Mouse (Mus musculus) forebrain, embryonic 12.5 days (tissue): ENCODE measurements around the gene Arl8a. TPM values are rescaled to one million over a fixed set of nuclear protein-coding genes. Genes with fewer than 3 reads are reported as not detected.

Source experiments
- ATAC-seq: fragments of 200-750 bp; cut with Nextera tagmentation; 2 replicates; pipeline ENCODE4 v1.8.0; 2017; ENCODE audit warnings: moderate TSS enrichment; ENCODE audit not compliant: low FRiP score
- H3K27ac ChIP-seq: fragments of 300-500 bp; sonication (generic); 2 replicates; pipeline ENCODE4 v1.5.1; 2016; ENCODE audit warnings: mild to moderate bottlenecking
- H3K27me3 ChIP-seq: fragments of 300-500 bp; sonication (generic); 2 replicates; pipeline ENCODE4 v1.6.1; 2016; ENCODE audit warnings: mild to moderate bottlenecking
- H3K36me3 ChIP-seq: fragments of 300-500 bp; sonication (generic); replicated peaks from 2 replicates; pipeline ENCODE4 v1.6.1; 2016; ENCODE audit warnings: mild to moderate bottlenecking
- H3K4me1 ChIP-seq: fragments of 300-500 bp; sonication (generic); 2 replicates; pipeline ENCODE4 v1.6.1; 2016
- H3K4me2 ChIP-seq: fragments of 300-500 bp; sonication (generic); 2 replicates; pipeline ENCODE4 v1.6.1; 2016; ENCODE audit warnings: mild to moderate bottlenecking, moderate library complexity
- H3K4me3 ChIP-seq: fragments of 300-500 bp; sonication (generic); replicated peaks from 2 replicates; pipeline ENCODE4 v1.5.1; 2016; ENCODE audit warnings: mild to moderate bottlenecking
- H3K9ac ChIP-seq: fragments of 300-500 bp; sonication (generic); 2 replicates; pipeline ENCODE4 v1.6.1; 2016; ENCODE audit warnings: mild to moderate bottlenecking
- H3K9me3 ChIP-seq: fragments of 300-500 bp; sonication (generic); 2 replicates; pipeline ENCODE4 v1.6.1; 2016
- WGBS: fragments of 180-500 bp; shearing (Covaris S2); methylation state at CpG from one replicate; pipeline ENCODE4 v1.1.7; 2016; 5-methylcytosine and 5-hydroxymethylcytosine counted together
- polyA plus RNA-seq: library from polyadenylated mRNA; unstranded; fragments of >200 nt; fragmentation: Nextera tagmentation; extraction: Ambion mirVana; gene quantifications from 2 replicates; pipeline ENCODE4 v1.2.1, GENCODE M21; 2016

Gene Arl8a
- polyA plus RNA-seq, 1 experiment from 2014 or later: 113 TPM

DNA sequence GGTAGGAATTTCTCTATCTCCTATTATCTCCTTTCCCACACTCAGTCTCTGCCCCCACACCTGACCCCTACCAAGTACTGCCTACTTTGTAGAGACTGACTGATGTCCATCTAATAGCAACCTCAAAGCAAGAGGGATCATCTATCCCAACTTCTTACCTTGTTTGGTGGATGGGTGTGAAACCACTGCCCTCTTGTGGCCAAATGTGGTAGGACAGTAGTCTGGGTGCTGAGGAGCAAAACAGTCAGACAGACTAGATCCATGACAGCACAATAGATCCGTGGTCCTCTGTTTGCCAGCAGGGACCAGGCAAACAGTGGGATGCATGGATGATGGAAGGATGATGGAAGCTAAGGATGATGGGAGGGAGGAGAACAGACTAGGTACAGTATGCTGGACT, 10.1 kb upstream of the Arl8a start:
- H3K4me2 ChIP-seq: no peak overlapping the region
- no peaks in the 10 kb centered on the region for H3K36me3 ChIP-seq
- peaks cover 4% of the 10 kb centered on the region; the same call in 1 of the 2 replicates for H3K27me3 ChIP-seq
- H3K9me3 ChIP-seq: no peaks in the 10 kb centered on the region
- 6% methylated on average over 1 of the region's 1 CpGs for WGBS
- no peaks in the 10 kb centered on the region for H3K4me1 ChIP-seq
- H3K27ac ChIP-seq: no peak overlapping the region
- H3K4me3 ChIP-seq: no peak overlapping the region
- ATAC-seq: peak; percentile 60
- H3K9ac ChIP-seq: no peak overlapping the region

DNA sequence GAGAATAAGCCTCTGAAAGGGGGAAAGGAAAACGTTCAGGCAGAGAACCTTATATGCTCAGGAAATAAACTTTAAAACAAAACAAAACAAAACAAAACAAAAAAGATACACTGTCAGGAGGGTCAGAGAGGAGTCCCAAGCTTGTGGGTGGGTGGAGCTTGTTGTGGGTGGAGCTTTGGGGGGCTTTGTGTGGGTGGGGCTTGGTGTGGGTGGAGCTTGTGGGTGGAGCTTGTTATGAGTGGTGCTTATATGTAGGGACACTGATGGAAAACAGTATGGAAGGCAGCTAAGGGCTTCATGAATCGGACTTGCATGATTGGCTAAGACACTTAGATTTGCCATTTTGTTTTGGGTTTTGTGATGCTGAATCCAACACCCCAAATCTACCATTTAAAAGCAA, 6.7 kb upstream of the Arl8a start:
- H3K27me3 ChIP-seq: peaks cover 21% of the 10 kb centered on the region
- H3K36me3 ChIP-seq: no peaks in the 10 kb centered on the region
- no peaks in the 10 kb centered on the region for H3K9me3 ChIP-seq
- H3K4me3 ChIP-seq: no peak overlapping the region
- no peak overlapping the region for H3K9ac ChIP-seq
- ATAC-seq: no peak
- no peaks in the 10 kb centered on the region for H3K4me1 ChIP-seq
- no peak overlapping the region for H3K4me2 ChIP-seq
- WGBS: 76% methylated on average over 2 of the region's 2 CpGs
- no peak overlapping the region for H3K27ac ChIP-seq

DNA sequence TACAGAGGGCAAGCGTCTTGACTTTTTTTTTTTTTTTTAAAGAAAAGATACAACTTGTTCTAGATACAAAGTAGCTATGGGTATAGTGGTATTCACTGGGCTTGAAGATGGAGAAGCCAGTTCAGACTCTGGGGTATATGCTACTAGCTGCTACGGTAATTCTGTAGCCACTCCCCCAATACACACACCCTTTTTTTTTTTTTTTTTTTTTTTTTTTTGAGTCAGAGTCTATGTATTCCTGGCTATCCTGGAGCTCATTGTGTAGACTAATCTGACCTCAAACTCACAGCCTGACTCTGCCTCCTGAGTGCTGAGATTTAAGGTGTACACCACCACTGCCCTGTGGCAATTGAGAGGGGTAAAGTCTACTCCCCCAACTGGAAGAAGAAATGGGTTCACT, 4.2 kb upstream of the Arl8a start:
- Histone ChIP-seq H3K27ac (no peak overlapping the region), H3K4me1 (peaks cover 4% of the 10 kb centered on the region), H3K4me3 (no peak overlapping the region), H3K9me3 (no peaks in the 10 kb centered on the region), H3K36me3 (no peaks in the 10 kb centered on the region), H3K9ac (no peak overlapping the region), H3K4me2 (no peak overlapping the region), H3K27me3 (peaks cover 21% of the 10 kb centered on the region)
- WGBS: 87% methylated on average over 2 of the region's 2 CpGs
- ATAC-seq: no peak

DNA sequence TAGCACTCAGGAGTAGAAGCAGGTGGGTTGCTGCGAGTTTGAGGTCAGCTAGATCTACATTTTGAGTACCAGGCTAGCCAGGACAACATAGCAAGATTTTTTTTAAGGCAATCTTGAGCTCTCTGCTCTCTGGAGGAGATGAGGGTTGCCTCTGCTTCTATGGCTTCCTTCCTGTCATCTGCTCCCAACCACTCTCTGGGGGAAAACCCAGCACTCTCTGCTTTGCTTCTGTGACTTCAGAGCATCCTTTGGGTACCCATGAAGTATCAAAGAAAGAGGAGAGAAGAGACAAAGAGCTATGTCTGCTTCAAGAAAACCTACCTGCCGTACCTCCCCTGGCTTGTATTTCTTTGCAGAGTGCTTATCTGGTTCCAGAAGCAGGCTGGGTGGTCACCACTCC, 2.7 kb upstream of the Arl8a start:
- H3K9me3 ChIP-seq: no peaks in the 10 kb centered on the region
- no peak overlapping the region for H3K4me2 ChIP-seq
- no peak overlapping the region for H3K4me3 ChIP-seq
- H3K27ac ChIP-seq: no peak overlapping the region
- WGBS: 78% methylated on average over 2 of the region's 2 CpGs
- H3K36me3 ChIP-seq: no peaks in the 10 kb centered on the region
- no peak overlapping the region for H3K9ac ChIP-seq
- H3K27me3 ChIP-seq: peaks cover 20% of the 10 kb centered on the region
- H3K4me1 ChIP-seq: peaks cover 18% of the 10 kb centered on the region
- no peak for ATAC-seq

DNA sequence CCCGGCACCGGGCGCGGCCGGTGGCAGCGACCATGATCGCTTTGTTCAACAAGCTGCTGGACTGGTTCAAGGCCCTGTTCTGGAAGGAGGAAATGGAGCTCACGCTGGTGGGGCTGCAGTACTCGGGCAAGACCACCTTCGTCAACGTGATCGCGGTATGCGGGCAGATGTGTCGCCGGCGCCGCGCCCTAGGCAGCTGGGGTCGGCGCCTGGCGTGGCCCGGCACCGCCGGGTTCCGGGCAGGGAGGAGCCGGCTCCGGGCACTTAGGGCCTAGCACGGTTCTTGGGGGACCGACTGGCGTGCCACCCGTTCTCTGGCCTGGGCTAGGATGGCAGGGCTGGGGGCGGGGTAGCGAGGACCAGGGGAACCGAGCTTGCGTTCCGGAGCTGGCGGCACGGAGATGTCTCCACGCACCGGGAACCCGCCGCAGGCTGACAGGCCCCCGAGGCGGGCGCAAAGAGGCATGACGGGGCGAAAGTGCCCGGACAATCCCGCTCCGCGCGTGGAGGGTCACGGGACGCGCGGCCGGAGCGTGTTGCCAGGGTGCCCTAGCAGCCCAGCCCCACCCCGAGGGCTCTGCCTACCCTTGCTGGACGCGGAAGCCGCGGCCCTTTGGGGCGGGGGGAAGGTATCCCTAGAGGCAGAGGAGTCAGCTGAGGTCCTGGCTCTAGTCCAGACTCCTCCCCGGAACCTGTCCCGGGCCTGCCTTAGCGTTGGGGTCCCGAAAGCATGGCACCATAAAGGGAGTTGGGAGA, 500 bp downstream of the Arl8a start:
- under 1% methylated on average over 69 of the region's 69 CpGs for WGBS
- peaks cover 2% of the 10 kb centered on the region; the same call in 1 of the 2 replicates for H3K36me3 ChIP-seq
- H3K4me3 ChIP-seq: peak overlapping the region; percentile 95
- H3K4me1 ChIP-seq: peaks cover 25% of the 10 kb centered on the region
- peak overlapping the region; percentile 89 for H3K27ac ChIP-seq
- H3K4me2 ChIP-seq: peak overlapping the region; percentile 76
- peak overlapping the region; percentile 92 for H3K9ac ChIP-seq
- H3K9me3 ChIP-seq: no peaks in the 10 kb centered on the region
- peaks cover 17% of the 10 kb centered on the region for H3K27me3 ChIP-seq
- ATAC-seq: peak; percentile 70

DNA sequence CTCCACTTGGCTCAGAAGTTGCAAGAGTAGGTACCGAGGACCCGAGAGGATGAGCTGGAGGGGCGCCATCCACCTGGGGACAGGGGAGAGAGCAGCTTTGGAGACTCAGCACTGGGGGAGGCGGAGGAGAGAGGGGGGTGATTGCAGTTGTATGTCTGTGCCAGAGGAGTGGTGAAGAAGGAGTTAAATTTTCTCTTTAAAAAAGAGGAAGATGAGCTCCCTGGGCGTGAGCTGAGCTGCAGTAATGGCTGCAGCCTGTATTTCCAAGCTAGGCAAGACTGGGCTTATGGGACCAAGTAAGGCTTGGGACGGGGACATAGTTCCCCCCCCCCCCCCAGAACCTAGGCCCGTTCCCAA, 1.1 kb downstream of the Arl8a start:
- Histone ChIP-seq H3K9ac (peak overlapping the region; percentile 92), H3K27me3 (peaks cover 17% of the 10 kb centered on the region), H3K4me1 (peaks cover 29% of the 10 kb centered on the region), H3K36me3 (peaks cover 6% of the 10 kb centered on the region), H3K4me2 (peak overlapping the region; percentile 76), H3K27ac (peak overlapping the region; percentile 89), H3K4me3 (peak overlapping the region; percentile 95), H3K9me3 (no peaks in the 10 kb centered on the region)
- WGBS: under 1% methylated on average over 7 of the region's 7 CpGs
- peak; percentile 47; the same call in 1 of the 2 replicates for ATAC-seq

DNA sequence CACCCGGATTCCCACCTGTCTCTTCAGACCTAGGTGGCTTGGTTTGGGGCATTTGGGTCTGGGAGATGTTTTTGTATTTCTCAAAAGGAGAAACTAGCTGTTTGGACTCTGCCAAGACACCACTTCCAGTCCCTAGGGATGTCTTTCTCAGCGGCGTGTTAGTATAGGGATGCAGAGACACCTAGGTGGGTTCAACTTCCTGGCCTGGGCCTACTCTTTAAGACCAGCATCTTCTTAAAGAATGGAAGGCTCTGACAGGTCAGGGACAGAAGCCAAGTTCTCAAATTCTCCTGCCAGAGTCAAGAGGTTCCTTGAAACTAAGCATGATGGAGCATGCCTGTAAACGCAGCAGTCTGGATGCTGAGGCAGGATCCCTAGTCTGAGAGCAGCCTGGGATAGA, 1.9 kb downstream of the Arl8a start:
- 83% methylated on average over 4 of the region's 4 CpGs for WGBS
- ATAC-seq: no peak
- Histone ChIP-seq H3K4me1 (peaks cover 29% of the 10 kb centered on the region), H3K36me3 (peaks cover 6% of the 10 kb centered on the region), H3K4me3 (peak overlapping the region; percentile 95), H3K9ac (peak overlapping the region; percentile 92; the same call in 1 of the 2 replicates), H3K27ac (no peak overlapping the region), H3K27me3 (peaks cover 10% of the 10 kb centered on the region), H3K4me2 (peak overlapping the region; percentile 76), H3K9me3 (no peaks in the 10 kb centered on the region)

DNA sequence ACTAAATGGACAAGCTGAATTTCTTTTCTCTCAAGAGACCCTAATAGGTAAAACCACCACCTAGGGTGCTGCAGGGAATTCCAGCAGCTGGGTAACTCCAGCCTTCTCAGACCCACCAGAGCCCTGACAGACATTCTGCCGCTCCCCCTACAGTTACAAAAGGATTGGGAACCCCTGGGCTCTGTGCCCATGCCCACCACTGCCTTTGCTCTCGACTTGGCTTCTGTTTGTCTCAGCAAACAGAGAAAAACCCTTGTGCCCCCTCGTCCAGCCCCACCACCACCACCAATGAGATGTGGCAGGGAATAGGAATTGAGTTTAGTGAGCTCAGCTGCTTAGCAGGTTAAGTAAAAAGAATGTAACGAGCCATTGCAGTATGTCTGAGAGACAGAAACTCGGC, 2.4 kb downstream of the Arl8a start:
- ATAC-seq: no peak
- H3K9ac ChIP-seq: no peak overlapping the region
- peak overlapping the region; percentile 50; the same call in 1 of the 2 replicates for H3K27ac ChIP-seq
- peak overlapping the region; percentile 95 for H3K4me3 ChIP-seq
- H3K4me1 ChIP-seq: peaks cover 32% of the 10 kb centered on the region
- H3K27me3 ChIP-seq: peaks cover 5% of the 10 kb centered on the region
- no peaks in the 10 kb centered on the region for H3K9me3 ChIP-seq
- 58% methylated on average over 5 of the region's 5 CpGs for WGBS
- H3K36me3 ChIP-seq: peaks cover 6% of the 10 kb centered on the region
- H3K4me2 ChIP-seq: peak overlapping the region; percentile 76

DNA sequence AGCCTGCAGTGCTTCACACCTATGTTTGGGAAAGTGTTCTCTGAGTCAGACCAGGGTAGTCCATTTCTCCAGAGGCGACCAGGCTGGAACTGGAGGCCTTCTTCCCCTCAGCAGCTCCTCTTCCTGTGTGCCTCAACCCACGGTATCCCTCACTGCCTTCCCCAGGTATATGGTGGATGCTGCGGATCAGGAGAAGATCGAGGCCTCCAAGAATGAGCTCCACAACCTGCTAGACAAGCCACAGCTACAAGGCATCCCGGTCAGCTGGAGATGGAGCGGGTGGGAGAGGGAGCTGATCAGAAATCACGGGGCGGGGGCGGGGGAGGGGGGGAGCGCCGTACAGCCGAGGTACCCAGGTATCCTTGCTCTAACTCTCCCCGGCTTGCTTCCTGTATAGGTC, 7.4 kb downstream of the Arl8a start:
- Histone ChIP-seq H3K4me2 (peak overlapping the region; percentile 51), H3K9ac (peak overlapping the region; percentile 48), H3K4me1 (peaks cover 30% of the 10 kb centered on the region), H3K4me3 (peak overlapping the region; percentile 25), H3K27ac (peak overlapping the region; percentile 92), H3K27me3 (no peaks in the 10 kb centered on the region), H3K36me3 (peaks cover 28% of the 10 kb centered on the region), H3K9me3 (no peaks in the 10 kb centered on the region)
- WGBS: 13% methylated on average over 13 of the region's 13 CpGs
- no peak; the same call in none of the 2 replicates for ATAC-seq

DNA sequence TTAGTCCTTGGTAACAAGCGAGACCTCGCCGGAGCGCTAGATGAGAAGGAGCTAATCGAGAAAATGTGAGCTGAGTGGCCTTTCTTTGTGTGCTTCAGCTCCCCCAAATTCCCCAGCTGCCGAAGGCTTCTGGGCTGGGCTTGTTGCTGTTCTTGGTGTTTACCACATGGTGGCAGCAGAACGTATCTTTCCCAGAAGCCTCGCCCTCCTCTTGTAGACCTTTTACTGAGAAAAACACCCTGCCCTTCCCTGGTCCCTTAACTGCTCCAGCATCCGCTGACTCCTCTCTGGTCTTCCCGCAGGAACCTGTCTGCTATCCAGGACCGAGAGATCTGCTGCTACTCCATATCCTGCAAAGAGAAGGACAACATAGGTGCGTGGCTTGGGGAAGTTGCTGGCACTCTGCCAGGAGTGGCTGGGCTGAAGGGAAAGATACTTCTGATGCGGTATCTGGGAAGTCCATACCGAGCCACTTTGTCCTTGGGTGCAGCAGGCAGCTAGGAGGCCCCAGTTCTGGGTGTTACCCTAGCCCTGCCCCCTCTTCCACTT, 7.9 kb downstream of the Arl8a start:
- peak; percentile 60 for ATAC-seq
- Histone ChIP-seq H3K36me3 (peaks cover 28% of the 10 kb centered on the region), H3K4me1 (peaks cover 32% of the 10 kb centered on the region), H3K9me3 (no peaks in the 10 kb centered on the region), H3K4me2 (peak overlapping the region; percentile 51), H3K9ac (peak overlapping the region; percentile 48), H3K27ac (peak overlapping the region; percentile 92), H3K27me3 (no peaks in the 10 kb centered on the region), H3K4me3 (peak overlapping the region; percentile 25)
- WGBS: 3% methylated on average over 14 of the region's 14 CpGs

DNA sequence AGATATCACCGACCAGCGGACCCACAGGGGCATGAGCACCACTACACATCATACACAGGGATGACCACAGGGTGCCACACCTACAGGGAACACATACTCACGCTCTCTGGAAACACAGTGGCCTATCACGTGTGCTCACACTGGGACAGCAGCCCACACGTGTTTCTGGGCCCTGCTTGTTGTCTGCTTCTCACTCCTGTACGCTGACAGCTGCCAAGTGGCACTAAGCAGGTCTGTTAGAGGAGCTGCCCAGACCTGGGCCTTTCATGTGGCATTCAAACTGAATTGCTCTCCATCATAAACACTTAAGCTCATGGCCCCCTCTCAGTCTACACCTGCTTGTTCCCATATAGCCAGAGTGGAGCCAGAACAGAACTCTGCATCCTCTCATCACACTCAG, 9.7 kb downstream of the Arl8a start:
- no peak overlapping the region for H3K9ac ChIP-seq
- H3K27ac ChIP-seq: no peak overlapping the region
- peaks cover 35% of the 10 kb centered on the region for H3K4me1 ChIP-seq
- no peaks in the 10 kb centered on the region for H3K9me3 ChIP-seq
- H3K36me3 ChIP-seq: peaks cover 28% of the 10 kb centered on the region
- H3K4me3 ChIP-seq: no peak overlapping the region
- H3K4me2 ChIP-seq: no peak overlapping the region
- 87% methylated on average over 6 of the region's 6 CpGs for WGBS
- ATAC-seq: no peak
- no peaks in the 10 kb centered on the region for H3K27me3 ChIP-seq

DNA sequence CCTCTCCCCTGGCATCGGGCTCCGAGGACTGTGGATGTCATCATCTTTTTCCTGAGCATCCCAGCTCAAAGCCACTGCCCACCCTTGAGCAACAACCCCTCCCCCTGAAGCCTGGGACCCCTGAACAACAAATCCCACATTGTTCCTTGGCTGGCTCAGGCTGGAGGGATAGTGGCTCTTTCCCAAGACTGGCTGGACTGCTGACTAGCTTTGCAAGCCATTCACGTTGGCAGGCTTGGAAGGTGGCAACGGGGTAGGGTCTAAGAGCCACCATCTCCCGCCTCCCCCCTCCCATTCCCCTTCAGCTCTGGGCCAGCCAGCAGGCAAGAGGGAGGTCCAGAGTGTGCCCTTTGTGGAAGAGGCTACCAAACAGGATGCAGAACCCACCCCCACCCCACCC, 12.0 kb downstream of the Arl8a start:
- H3K9me3 ChIP-seq: no peaks in the 10 kb centered on the region
- H3K27ac ChIP-seq: peak overlapping the region; percentile 9; the same call in 1 of the 2 replicates
- peaks cover 22% of the 10 kb centered on the region for H3K36me3 ChIP-seq
- H3K4me2 ChIP-seq: no peak overlapping the region
- H3K4me3 ChIP-seq: no peak overlapping the region
- H3K4me1 ChIP-seq: peaks cover 28% of the 10 kb centered on the region
- WGBS: 54% methylated on average over 5 of the region's 5 CpGs
- H3K9ac ChIP-seq: no peak overlapping the region
- H3K27me3 ChIP-seq: no peaks in the 10 kb centered on the region
- ATAC-seq: peak; percentile 37; the same call in 1 of the 2 replicates

DNA sequence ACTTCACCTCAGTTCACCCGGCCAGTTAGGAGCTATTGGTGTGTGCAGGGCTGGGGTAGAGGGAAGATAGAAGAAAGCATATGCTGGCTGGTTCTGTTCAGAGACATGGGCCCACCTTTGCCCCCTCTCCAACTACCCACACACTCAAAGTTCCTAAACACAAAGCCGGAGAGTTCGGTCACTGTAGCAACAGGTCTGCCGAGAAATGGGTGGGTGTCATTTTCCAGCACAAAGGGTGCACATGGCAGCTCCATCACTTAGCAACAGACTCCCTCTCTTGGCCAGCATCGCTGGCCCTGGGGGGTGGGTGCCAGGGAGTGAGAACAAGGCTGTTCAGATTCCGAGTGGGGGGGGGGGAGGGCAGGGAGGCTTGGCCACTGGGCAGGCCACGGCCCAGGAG, 12.4 kb downstream of the Arl8a start:
- H3K27ac ChIP-seq: peak overlapping the region; percentile 9; the same call in 1 of the 2 replicates

More for the DNA sequence above, 12.4 kb downstream of the Arl8a start:
- Histone ChIP-seq H3K36me3 (peaks cover 22% of the 10 kb centered on the region), H3K9ac (no peak overlapping the region), H3K9me3 (no peaks in the 10 kb centered on the region), H3K4me2 (no peak overlapping the region), H3K4me3 (no peak overlapping the region), H3K4me1 (peaks cover 25% of the 10 kb centered on the region), H3K27me3 (no peaks in the 10 kb centered on the region)
- WGBS: 51% methylated on average over 7 of the region's 7 CpGs
- ATAC-seq: peak; percentile 41; the same call in 1 of the 2 replicates
